Mouse (Mus musculus) CH12.LX (cell line): Measurements from ENCODE around the gene Disp2.

ENCODE experiments used
- BHLHE40 ChIP-seq: IDR thresholded peaks from 2 replicates; pipeline ENCODE4 v1.6.1; 2011; ENCODE audit warnings: mild to moderate bottlenecking, low read depth, low read length, improper control_type of control experiment
- CHD2 ChIP-seq: IDR thresholded peaks from 2 replicates; pipeline ENCODE4 v1.6.1; 2011; ENCODE audit warnings: low read length, improper control_type of control experiment
- CTCF ChIP-seq, 2 experiments: IDR thresholded peaks in 1 of 2; conservative IDR thresholded peaks in 1 of 2; 2 replicates each; pipeline ENCODE4 v1.5.1; 2011 to 2012; ENCODE audit warnings: low read depth in 2 of 2, low read length in 2 of 2, improper control_type of control experiment in 1 of 2, inconsistent platforms in 1 of 2, mild to moderate bottlenecking in 1 of 2, moderate library complexity in 1 of 2
- EP300 ChIP-seq: IDR thresholded peaks from 2 replicates; pipeline ENCODE4 v1.6.1; 2011; ENCODE audit warnings: low read length, improper control_type of control experiment
- JUND ChIP-seq: conservative IDR thresholded peaks from 2 replicates; pipeline ENCODE4 v1.6.1; 2011; ENCODE audit warnings: low read depth, low read length, improper control_type of control experiment
- POLR2A ChIP-seq: IDR thresholded peaks from 2 replicates; pipeline ENCODE4 v1.6.1; 2011; ENCODE audit warnings: low read depth, mild to moderate bottlenecking, improper control_type of control experiment, low read length
- POLR2AphosphoS2 ChIP-seq: IDR thresholded peaks from 2 replicates; pipeline ENCODE4 v1.6.1; 2011; ENCODE audit warnings: low read depth, low read length, improper control_type of control experiment
- SMC3 ChIP-seq: IDR thresholded peaks from 2 replicates; pipeline ENCODE4 v1.6.1; 2011; ENCODE audit warnings: low read depth, low read length, improper control_type of control experiment

- TF ChIP-seq BHLHE40 (no peak), CHD2 (no peak), SMC3 (peak; percentile 82), JUND (no peak), POLR2A (no peak), CTCF (conservative IDR thresholded peaks at IDR 0.05 in 1 of 2, IDR thresholded peaks at IDR 0.05 in 1 of 2; ENCODE audit: low read depth in 2 of 2, low read length in 2 of 2) (peak; percentile 82 to 97), POLR2AphosphoS2 (no peak), EP300 (no peak)
These were observed 19.7 kb upstream of the Disp2 start for GRCm38 (mm10) chr2:118759828-118760227.
